Mouse (Mus musculus): ENCODE data around the gene Rgs8. TPM values are rescaled to one million over a fixed set of nuclear protein-coding genes. Genes with fewer than 3 reads are reported as not detected.

The Rgs8 gene
- under 1 TPM; 0.19 to 0.72 TPM for polyA plus RNA-seq (2017; shearing (Covaris generic))

GRCm38 (mm10) chr1:153652938-153653623 is at the start of gene Rgs8:
TSS of gene Rgs8 (plus strand) at chr1:153653025.

DNA sequence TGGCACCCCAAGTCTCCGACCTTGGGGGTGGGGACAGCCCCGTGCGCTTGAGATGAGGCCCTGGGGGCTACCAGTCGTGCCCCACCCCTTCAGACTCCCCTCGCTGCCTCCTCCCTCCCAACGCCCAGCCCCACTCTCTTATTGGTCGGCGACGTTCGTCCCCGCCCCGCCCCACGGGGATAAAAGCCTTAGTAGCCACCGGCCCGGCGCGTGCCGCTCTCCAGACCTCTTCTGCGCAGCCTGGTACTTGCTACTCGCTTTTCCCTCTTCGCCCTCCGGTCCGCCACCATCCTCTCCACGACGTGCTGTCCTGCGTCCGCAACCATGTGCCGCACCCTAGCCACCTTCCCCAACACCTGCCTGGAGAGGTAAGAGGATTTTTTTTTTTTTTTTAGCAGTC is 87.3 kb downstream of the Rgs8 start, which contains the start of gene Rgs16:
TSS of gene Rgs16 (plus strand) at position 205 of the 400 bp plus-strand sequence.

DNA sequence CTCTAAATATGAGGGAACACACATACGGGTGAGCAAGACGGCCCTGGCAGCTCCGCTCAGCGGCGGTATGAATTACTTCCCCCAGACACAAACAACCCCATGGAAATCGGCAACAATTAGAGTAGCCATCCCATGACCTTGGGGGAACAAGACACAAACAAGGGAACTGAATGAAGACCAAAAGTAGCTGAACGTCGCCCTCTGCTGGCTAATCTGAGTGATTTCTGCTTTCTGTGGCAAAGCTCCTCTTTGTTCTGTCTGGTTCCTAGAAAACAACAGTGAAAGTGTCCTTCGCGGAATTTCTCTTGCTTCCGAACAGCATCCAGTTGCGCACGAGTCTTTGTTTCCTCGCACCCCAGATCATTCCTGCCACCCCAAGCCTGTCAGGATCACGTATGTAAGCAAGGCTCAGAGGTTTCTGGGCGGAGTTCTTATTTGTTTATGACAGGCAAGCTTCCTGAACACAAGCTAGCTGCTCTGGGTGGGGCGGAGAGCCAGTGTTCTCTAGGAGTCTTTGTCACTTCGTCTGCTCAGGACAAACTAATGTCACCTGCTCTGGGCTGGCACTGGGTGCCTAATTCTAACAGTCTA is 96.5 kb downstream of the Rgs8 start, which contains the start of gene Rnasel:
TSS of gene Rnasel (plus strand) at position 216 of the 591 bp plus-strand sequence.

Other genes starting within 250 kb of the Rgs8 start
- 1 to 10 TPM in 1 of 2 experiments, under 1 TPM in 1; 0.24 to 1.9 TPM for gene Shcbp1l, start 227.9 kb upstream of the Rgs8 start, polyA plus RNA-seq (2017; shearing (Covaris generic))
- 10 to 100 TPM; 35.4 to 37.4 TPM for gene Dhx9, start 165.4 kb upstream of the Rgs8 start, polyA plus RNA-seq (2017; shearing (Covaris generic))
- under 1 TPM in 1 of 2 experiments, not detected in 1; 0.45 TPM for gene Npl, start 103.0 kb upstream of the Rgs8 start, polyA plus RNA-seq (2017; shearing (Covaris generic))
- gene Rgs16, start 87.3 kb downstream of the Rgs8 start, polyA plus RNA-seq (2017; shearing (Covaris generic)), result 10 to 100 TPM; 20.7 to 61.4 TPM
- 10 to 100 TPM; 19.9 to 24.7 TPM for gene Rnasel, start 96.4 kb downstream of the Rgs8 start, polyA plus RNA-seq (2017; shearing (Covaris generic))
- under 1 TPM; 0.13 to 0.82 TPM for gene Rgsl1, start 191.1 kb downstream of the Rgs8 start, polyA plus RNA-seq (2017; shearing (Covaris generic))
- under 1 TPM; 0.08 to 0.54 TPM for gene Teddm1b, start 221.3 kb downstream of the Rgs8 start, polyA plus RNA-seq (2017; shearing (Covaris generic))
- not detected for gene Teddm1a, start 238.7 kb downstream of the Rgs8 start, polyA plus RNA-seq (2017; shearing (Covaris generic))
- 10 to 100 TPM; 28.4 to 51.1 TPM for gene Glul, start 246.9 kb downstream of the Rgs8 start, polyA plus RNA-seq (2017; shearing (Covaris generic))
- under 1 TPM; 0.17 to 0.31 TPM for gene Teddm2, start 247.2 kb downstream of the Rgs8 start, polyA plus RNA-seq (2017; shearing (Covaris generic))

All from inflammation-experienced regulatory T-cells (primary cell).